Mouse (Mus musculus): ENCODE results near the gene Hmga2. TPM values are rescaled to one million over a fixed set of nuclear protein-coding genes. Genes with fewer than 3 reads are reported as not detected.

Gene Hmga2
- total and polyA plus RNA-seq, 3 experiments = 0.15 TPM; not detected in 2

GRCm38 (mm10) chr10:120327946-120328345, 148.3 kb downstream of the Hmga2 start:
- Histone ChIP-seq H3K36me3 (ENCODE audit: control insufficient read depth in 1 of 2, insufficient read depth in 2 of 2, low read length in 2 of 2) (peaks cover 0 to 18% of the 10 kb centered on the region in 2 experiments; a peak in 2 of 4 replicates), H3K79me2 (ENCODE audit: control insufficient read depth, insufficient read depth, low read length, poor library complexity) (no peaks in the 10 kb centered on the region), H3K9ac (ENCODE audit: control insufficient read depth, low read depth, low read length, poor library complexity, severe bottlenecking) (no peak overlapping the region), H3K27me3 (ENCODE audit: control insufficient read depth in 1 of 2, insufficient read depth in 2 of 2, low read length in 2 of 2) (no peaks in the 10 kb centered on the region), H3K27ac (ENCODE audit: control insufficient read depth, low read depth, low read length) (no peak overlapping the region), H3K4me3 (ENCODE audit: control insufficient read depth in 1 of 2, insufficient read depth in 1 of 2, low read depth in 2 of 2, low read length in 2 of 2) (no peak overlapping the region), H3K9me3 (replicated peaks; ENCODE audit: insufficient read depth, low read length) (no peaks in the 10 kb centered on the region), H3K4me1 (ENCODE audit: control insufficient read depth in 1 of 2, insufficient read depth in 2 of 2, low read length in 2 of 2) (peaks cover 2 to 21% of the 10 kb centered on the region in 2 experiments; a peak in 3 of 4 replicates)
- no peak for DNase-seq (ENCODE audit: low read depth, low spot score)
- TF ChIP-seq USF2 (IDR thresholded peaks at IDR 0.05; ENCODE audit: borderline replicate concordance in 1 of 2, insufficient read depth in 1 of 2, low read depth in 1 of 2, low read length in 2 of 2) = no peak
- no peak for TF ChIP-seq UBTF (IDR thresholded peaks at IDR 0.05; ENCODE audit: borderline replicate concordance, insufficient read depth, low read depth, low read length)
- TF ChIP-seq TBP (IDR thresholded peaks at IDR 0.05; ENCODE audit: low read depth, low read length) = no peak

GRCm38 (mm10) chr10:120323584-120324203, 152.6 kb downstream of the Hmga2 start:
- Histone ChIP-seq H3K36me3 (ENCODE audit: control insufficient read depth in 1 of 2, insufficient read depth in 2 of 2, low read length in 2 of 2) (peaks cover 0 to 18% of the 10 kb centered on the region in 2 experiments; a peak in 2 of 4 replicates), H3K4me3 (ENCODE audit: control insufficient read depth in 1 of 2, insufficient read depth in 1 of 2, low read depth in 2 of 2, low read length in 2 of 2) (0 out of 4 replicates have a peak overlapping the region, but pooled peaks have one; percentile 5 to 6), H3K27ac (ENCODE audit: control insufficient read depth, low read depth, low read length) (peak overlapping the region; percentile 76), H3K27me3 (ENCODE audit: control insufficient read depth in 1 of 2, insufficient read depth in 2 of 2, low read length in 2 of 2) (no peaks in the 10 kb centered on the region), H3K9me3 (replicated peaks; ENCODE audit: insufficient read depth, low read length) (no peaks in the 10 kb centered on the region), H3K79me2 (ENCODE audit: control insufficient read depth, insufficient read depth, low read length, poor library complexity) (no peaks in the 10 kb centered on the region), H3K9ac (ENCODE audit: control insufficient read depth, low read depth, low read length, poor library complexity, severe bottlenecking) (peak overlapping the region; percentile 13; the same call in 1 of the 2 replicates), H3K4me1 (ENCODE audit: control insufficient read depth in 1 of 2, insufficient read depth in 2 of 2, low read length in 2 of 2) (peaks cover 2 to 21% of the 10 kb centered on the region in 2 experiments; a peak in 3 of 4 replicates)
- DNase-seq (ENCODE audit: low read depth, low spot score) = peak; percentile 86
- TF ChIP-seq ZKSCAN1 (IDR thresholded peaks at IDR 0.05; ENCODE audit: low read depth, low read length) (no peak), USF2 (IDR thresholded peaks at IDR 0.05; ENCODE audit: borderline replicate concordance in 1 of 2, insufficient read depth in 1 of 2, low read depth in 1 of 2, low read length in 2 of 2) (no peak), ZMIZ1 (IDR thresholded peaks at IDR 0.05; ENCODE audit: low read depth, low read length) (no peak), MYB (IDR thresholded peaks at IDR 0.05; ENCODE audit: low read depth, low read length) (peak; percentile 66), BHLHE40 (IDR thresholded peaks at IDR 0.05; ENCODE audit: borderline replicate concordance, low read depth, low read length) (no peak), ZC3H11A (IDR thresholded peaks at IDR 0.05; ENCODE audit: low read depth, low read length) (no peak), ETS1 (IDR thresholded peaks at IDR 0.05; ENCODE audit: low read depth, low read length) (peak; percentile 71), USF1 (IDR thresholded peaks at IDR 0.05; ENCODE audit: low read depth, low read length) (no peak), KAT2A (conservative IDR thresholded peaks at IDR 0.05; ENCODE audit: low read depth, low read length) (no peak), TCF12 (IDR thresholded peaks at IDR 0.05; ENCODE audit: low read depth, low read length) (peak; percentile 63; the same call in 1 of the 2 replicates), NELFE (IDR thresholded peaks at IDR 0.05; ENCODE audit: low read depth, low read length) (peak; percentile 44; the same call in 1 of the 2 replicates), ELF1 (IDR thresholded peaks at IDR 0.05; ENCODE audit: low read depth, low read length) (peak; percentile 34; the same call in 1 of the 2 replicates), RAD21 (IDR thresholded peaks at IDR 0.05; ENCODE audit: low read depth, low read length) (no peak), EP300 (IDR thresholded peaks at IDR 0.05; ENCODE audit: low read depth in 1 of 2, low read length in 2 of 2) (peak; percentile 91 to 92), MAX (IDR thresholded peaks at IDR 0.05; ENCODE audit: low read length) (0 out of 2 replicates have a peak, but pooled peaks have one; percentile 20), NRF1 (IDR thresholded peaks at IDR 0.05; ENCODE audit: insufficient read depth, low read depth, low read length, poor library complexity, severe bottlenecking) (no peak), MAFK (IDR thresholded peaks at IDR 0.05; ENCODE audit: borderline replicate concordance, low read depth, low read length) (no peak), JUND (IDR thresholded peaks at IDR 0.05; ENCODE audit: low read depth, low read length) (no peak), CTCF (IDR thresholded peaks at IDR 0.05 in 2 of 3, conservative IDR thresholded peaks at IDR 0.05 in 1 of 3; ENCODE audit: control insufficient read depth in 1 of 3, insufficient read depth in 1 of 3, low read depth in 2 of 3, low read length in 3 of 3, poor library complexity in 1 of 3, severe bottlenecking in 1 of 3) (no peak), MXI1 (IDR thresholded peaks at IDR 0.05; ENCODE audit: low read depth, low read length) (no peak), MEF2A (IDR thresholded peaks at IDR 0.05; ENCODE audit: extremely low read depth, insufficient replicate concordance, low read depth, low read length, poor library complexity, severe bottlenecking) (no peak), RCOR1 (IDR thresholded peaks at IDR 0.05; ENCODE audit: low read depth, low read length) (peak; percentile 26; the same call in 1 of the 2 replicates), POLR2AphosphoS5 (IDR thresholded peaks at IDR 0.05; ENCODE audit: borderline replicate concordance, low read depth, low read length) (no peak), SIN3A (IDR thresholded peaks at IDR 0.05; ENCODE audit: low read length) (peak; percentile 47; the same call in 1 of the 2 replicates), POLR2A (IDR thresholded peaks at IDR 0.05; ENCODE audit: control insufficient read depth in 1 of 2, insufficient read depth in 1 of 2, low read depth in 1 of 2, low read length in 2 of 2, poor library complexity in 1 of 2) (peak in 1 of 2 experiments; percentile 17; a peak in 1 of 4 replicates), GATA1 (IDR thresholded peaks at IDR 0.05; ENCODE audit: low read depth, low read length) (peak; percentile 85), SMC3 (IDR thresholded peaks at IDR 0.05; ENCODE audit: low read depth, low read length) (no peak)
